Mouse (Mus musculus) urinary bladder, postnatal 25 days (tissue): ENCODE measurements around the gene 4930469K13Rik.

ENCODE experiments used
- DNase-seq: peaks from one replicate; pipeline ENCODE4 v3.0.0; 2022; ENCODE audit warnings: low spot score

The 4930469K13Rik gene

DNA sequence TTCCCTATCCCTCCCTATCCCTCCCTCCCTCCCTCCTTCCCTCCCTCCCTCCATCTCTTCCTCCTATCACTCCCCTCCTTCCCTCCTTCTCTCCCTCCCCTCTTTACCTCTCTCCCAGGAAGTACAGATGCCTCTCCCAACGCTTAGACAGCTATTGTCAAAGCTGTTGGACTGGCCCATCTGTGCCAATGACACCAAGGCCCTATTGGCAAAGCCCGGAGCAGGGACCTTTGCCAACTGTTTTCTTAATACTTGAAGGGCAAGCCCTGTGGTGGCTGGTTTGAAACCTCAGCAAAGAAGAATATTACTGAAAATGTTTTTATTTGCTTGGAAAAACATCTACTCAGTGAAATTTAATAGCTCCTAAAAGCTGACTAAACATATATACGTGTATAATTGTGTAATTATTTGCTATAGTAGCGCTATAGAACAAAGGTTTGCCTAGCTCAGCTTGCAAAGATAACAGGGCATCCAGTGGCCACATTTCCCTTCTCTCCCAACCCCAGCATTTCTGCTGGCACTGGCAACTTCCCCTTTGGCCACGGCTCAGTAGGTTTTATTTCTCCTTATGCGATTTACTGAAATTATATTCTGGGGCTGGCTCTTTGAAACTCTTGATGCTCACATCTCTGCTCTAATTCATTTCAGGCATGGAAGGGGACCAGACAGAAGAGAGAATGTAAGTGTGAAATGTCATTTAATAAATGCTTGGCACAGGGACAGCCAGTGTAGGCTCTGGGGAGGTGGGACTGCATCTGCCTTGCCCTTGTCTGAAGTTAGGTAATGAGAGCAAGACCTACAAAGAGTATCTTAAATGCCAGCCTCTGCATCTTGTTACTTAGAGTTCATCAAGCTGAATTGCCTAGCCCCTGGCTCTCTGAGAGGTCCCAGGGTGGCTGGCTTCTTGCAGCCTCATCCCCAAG lies 18.6 kb downstream of the 4930469K13Rik start:
- DNase-seq: no peak

DNA sequence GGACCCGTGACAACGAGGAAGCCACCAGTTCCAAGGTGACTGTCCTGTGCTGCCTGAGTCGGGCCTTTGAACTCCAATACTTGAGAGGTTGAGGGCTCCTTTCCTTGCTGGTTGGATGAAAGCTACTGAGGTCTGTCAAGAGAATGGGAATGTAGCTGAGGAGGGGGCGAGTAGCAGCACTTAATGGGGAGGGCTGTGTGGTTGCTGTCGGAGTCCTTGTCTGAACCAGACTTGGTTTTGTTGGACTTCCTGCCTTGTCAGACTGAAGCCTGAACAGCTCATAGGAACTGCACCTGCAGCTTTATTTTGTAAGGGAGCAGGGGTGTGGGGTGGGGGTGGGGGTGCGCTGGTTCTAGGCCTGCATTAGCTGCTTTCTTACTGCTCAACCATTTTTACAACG lies 19.8 kb downstream of the 4930469K13Rik start:
- DNase-seq: no peak

DNA sequence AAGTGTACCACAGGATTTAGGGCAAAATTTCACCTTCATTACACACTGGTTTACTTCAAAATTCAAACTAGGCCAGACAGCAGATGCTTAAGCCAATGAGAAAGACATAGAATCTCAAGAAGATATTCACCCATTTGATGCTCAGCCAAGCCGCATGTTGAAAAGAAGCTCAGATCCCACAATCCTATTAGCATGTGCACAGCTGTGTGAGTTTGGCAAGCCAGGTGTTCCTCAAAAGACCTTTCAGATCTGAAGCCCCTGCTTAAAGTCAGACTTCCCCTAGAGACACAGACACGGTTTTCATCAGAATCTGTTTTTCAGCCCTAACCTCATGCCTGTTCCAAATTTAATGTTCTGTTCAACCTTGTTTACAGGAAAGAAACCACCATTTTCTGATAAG lies 20.5 kb downstream of the 4930469K13Rik start:
- DNase-seq: no peak

DNA sequence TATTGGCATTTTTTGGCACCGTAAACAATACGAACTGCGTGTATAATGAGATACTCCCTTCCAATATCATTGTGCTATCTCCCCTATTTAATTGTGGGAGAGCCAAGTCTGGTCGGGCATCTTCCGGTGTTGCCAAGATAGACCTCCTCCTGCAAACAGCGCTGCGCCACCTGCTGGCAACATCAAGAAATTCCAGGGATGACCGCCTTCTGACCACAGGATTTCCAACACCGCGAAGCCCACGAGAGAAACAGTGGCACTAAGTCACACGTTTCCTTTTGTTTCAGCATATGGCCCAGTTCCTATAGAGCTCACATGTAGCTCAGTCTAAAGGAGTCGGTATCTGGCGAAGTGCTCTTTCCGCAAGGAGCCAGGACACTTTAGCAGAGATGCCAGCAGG lies 24.6 kb downstream of the 4930469K13Rik start:
- DNase-seq: peak; percentile 58

DNA sequence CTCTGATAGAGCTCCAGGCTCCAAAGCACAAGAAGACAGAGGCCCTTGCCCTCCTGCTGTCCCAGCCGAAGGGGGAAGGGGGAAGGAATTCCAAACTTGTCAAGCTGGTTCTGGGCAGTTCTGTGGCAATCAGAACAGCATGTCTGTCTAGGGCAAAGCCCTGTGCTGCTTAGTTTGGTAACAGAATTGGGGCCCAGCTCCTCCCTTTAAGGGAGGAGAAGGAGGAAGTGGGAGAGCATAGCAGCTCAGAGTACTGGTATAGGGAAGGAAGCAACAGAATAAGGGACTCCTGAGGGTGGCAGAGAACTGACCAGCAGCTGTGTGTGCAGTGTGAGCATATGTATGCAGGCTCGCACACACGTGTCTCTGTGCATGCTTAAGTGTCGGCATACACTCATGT lies 26.0 kb downstream of the 4930469K13Rik start:
- no peak for DNase-seq

DNA sequence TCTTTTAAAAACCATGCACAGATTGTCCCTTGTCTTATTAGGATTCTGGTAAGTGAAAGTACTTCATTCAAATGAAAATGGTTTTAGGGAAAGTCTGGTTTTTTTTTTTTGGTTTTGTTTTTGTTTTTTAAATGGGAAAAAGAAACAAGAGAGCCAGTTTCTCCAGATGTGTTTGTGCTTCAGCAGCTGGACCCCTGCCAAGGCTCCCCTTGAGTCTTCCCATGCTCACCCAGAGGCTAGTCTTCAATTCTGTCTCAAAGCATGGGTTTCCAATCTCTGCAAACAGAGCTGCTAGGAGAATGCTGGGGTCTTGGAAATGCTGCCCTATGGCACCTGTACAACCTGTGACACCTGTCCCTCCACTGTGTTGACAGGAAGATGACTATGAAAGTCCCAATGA lies 27.8 kb downstream of the 4930469K13Rik start:
- no peak for DNase-seq

DNA sequence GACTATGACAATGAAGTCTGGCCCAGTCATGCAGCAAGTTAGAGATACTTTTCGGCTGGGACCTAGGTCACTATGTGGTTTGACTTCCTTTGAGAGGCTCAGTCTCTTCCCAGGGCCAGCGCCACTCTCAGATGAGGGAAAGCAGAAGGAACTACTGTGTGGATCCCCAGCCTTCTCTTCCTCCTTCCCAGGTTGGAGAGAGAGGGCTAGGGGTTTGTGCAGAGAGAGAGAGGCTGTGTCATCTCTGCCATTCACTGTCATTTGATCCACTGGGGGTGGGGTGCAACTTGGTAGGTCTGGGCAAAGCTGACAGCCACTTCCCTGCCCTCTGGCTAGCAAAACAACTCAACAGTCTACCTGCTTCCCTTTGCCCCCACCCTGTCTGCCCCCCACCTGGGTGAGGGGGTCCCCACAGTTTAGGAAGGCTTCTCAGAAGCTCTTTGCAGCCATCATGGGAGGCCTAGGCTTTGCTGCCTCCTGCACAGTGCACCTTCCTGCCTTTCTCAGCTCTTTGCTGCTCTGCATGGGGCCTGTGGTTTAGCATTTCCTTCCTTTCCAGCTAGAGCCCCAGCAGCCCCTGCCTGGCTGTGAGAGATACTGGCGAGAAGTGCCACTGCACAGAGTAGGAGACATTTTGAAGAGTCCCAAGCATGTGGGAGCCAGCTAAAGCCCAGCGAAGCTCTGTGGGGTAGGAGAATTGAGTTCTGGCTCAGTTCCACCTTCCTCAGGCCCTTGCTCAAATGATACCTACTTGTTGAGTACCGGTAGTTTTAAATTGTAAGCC lies 34.5 kb downstream of the 4930469K13Rik start:
- DNase-seq: no peak

DNA sequence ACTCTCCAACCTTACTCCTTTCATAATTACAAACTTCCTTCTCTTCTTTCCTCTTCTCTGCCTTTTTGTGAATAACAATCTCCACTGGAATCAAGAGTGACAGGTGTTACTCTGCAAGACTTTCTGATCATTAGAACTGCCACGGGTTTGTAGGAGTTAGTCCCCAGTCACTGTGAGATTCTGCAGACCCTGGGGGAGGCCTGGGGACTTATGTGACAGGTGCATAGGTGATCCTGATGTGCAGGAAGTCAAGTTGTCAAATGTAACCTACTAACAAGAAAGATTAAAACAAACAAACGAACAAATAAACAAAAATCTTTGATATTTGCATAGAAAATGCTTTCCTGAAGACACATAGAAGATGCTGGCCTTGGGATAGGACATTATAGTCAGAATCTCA lies 35.1 kb downstream of the 4930469K13Rik start:
- DNase-seq: no peak

DNA sequence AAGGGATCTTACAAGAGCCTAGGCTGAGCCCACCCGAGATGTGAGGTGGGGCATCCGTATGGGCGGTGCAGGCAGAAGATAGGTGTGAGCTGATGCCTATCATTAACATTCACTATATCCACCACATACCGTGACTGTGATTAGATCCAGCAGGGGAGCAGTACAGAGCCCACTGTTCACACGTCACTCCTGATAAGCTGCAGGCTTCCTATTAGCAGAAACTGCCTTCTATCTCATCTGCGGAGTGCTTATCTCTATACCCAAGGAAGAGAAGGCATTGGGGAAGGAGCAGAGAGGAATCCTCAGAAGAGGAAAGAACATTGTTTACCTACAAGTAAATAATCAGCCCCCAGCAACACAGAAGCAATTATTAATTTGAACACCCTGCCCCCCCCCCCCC lies 36.6 kb downstream of the 4930469K13Rik start:
- no peak for DNase-seq

DNA sequence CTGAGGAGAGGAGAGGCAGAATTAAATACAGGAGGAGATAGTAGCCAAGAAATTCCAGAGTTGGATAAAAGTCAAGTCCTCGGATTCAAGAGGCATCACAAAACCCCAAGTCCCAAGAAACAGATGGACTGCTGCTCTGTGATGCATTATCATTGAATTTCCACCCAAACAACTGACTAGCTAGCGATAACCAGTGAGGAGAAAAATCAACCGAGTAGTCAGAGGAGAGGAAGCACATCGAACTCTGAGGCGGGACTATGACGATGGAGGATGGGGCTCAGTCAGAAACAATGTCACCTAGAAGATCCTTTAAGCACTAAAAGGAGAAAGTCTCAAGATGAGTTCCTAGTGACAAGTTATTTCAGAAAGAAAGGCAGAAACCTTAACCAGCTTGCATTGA lies 39.4 kb downstream of the 4930469K13Rik start:
- no peak for DNase-seq

DNA sequence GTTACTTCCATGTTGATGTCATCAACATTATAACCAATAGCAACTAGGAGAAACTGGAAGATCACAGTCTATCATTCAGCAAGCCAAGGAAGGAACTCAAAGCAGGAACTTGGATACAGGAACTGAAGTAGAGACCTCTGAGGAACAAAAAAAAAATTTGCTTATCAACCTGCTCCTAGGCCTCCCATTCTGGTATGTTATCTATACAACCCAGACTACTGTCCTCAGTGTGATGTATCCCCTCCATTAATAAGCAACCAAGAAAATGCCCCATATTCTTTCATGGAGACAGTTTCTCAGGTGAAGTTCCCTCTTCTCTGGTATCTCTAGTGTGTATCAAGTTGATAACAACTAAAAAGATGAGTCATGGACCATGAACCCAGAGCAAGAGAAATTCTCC lies 40.0 kb downstream of the 4930469K13Rik start:
- DNase-seq: no peak

DNA sequence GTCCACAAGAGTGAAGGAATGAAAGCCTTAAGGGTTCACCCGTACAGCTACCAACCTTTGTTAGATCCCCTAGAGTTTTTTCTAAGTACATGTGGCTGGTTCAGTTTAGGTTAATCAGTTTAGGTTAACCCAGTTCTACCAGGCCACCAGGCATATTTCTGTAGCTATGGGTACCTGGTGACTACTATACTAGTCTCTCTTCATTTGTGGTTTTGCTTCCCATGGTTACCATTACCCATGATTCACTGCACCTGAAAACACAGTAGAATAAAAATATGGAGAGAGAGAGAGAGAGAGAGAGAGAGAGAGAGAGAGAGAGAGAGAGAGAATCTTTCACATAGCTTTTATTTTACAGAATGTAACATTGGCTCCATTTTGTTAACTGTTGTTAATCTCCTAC lies 41.6 kb downstream of the 4930469K13Rik start:
- DNase-seq: no peak

DNA sequence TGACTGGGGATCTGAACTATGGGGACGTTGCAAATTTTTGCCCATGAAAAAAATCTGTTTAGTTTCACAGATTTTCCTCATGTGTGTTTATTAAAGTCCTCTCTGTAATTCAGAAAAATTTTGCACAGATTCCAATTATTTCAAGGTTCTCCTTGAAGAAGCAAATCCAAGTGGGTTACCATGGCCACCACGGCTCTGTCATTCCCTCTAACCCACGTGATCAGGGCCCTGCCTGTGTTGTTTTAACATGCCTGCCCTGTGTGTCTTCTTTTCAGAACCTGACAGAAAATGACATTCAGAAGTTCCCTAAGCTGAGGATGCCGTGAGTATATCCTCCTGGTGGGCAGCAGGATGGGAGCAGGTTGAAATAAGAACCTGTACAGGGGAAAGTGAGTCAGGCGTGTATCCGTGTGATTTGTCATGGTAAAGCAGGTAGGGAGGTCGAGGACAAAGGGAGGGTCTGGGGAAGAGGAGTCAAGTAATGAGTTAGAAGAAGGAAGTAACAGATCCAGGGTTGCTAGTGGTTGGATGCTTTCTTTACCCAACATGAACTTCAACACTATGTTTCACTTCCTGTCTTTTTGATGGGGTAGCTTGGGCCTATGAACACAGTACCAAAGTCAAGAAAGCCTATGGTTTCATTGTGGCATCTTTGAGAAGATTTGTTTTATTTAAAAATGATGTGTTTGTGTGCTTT lies 44.2 kb downstream of the 4930469K13Rik start:
- DNase-seq: no peak

DNA sequence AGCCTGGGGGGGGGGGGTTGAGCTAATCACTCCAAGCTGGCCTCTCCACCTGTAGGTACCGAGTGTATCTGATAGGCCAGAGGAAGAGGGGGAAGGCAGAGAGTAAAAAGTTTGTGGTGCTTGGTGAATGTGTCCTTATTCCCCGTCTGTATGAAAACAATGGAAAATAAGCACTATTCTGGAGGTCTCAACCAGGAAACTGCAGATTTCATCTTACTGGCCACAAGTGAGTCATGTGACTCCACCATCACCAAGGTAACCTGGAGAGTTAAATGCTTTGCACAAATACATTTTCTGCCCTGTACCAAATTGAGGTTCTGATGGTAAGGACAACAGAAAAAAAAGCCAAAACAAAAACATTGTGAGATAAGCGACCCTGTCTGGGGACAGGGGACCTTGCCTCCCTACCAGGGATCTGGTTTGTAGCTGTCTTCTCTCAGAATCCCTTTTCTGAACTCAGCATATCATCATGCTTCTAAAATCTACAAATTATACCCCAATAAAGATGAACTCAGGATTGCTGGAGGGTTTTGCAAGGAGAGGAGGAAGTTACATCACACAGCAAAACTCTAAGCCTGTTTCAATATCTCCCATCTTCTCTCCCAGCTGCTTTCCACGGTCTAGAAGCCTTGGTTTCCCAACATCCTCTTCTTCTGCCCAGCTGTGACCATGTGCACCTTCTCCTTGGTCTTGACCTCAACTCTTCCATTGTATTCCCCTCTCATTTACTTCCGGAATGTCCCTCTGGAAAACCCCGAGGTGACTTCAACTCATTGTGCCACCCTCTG lies 45.1 kb downstream of the 4930469K13Rik start:
- DNase-seq: no peak

DNA sequence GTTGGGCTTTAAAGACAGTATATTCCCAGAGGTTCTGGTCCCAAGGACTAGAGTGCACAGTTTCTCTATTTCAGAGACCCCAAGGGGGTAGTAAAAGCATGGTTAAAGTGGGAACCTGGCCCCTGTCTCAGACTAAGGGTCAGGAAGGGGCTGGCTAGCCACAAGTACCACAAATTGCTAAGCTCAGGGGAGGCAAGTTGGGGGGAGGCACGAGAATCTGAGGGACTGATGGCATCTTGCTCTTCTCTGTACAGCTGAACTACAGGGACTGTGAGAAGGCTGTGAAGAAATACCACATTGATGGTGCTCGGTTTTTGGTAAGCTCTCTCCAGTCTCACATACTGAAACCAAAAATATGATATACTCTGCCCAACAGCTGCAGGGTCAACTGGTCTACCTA lies 47.7 kb downstream of the 4930469K13Rik start:
- no peak for DNase-seq

DNA sequence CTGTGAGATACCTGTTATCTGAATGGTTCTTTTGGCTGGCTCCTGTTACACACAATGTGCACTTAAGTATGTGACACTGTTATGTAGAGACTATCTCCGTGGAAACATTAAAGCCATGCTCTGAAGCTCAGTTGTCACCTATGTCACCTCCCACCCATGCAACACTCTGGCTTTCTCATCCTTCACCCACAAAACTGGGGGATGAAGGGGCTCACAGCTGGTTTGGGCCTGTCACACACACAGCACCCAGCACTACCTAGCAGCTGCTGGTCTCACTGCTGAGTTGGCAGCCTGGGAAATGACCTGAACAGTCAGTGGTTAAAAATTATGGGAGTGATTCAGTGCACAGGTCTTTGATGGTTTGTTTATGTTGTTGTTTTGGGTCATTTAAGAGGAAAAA lies 48.3 kb downstream of the 4930469K13Rik start:
- no peak for DNase-seq

DNA sequence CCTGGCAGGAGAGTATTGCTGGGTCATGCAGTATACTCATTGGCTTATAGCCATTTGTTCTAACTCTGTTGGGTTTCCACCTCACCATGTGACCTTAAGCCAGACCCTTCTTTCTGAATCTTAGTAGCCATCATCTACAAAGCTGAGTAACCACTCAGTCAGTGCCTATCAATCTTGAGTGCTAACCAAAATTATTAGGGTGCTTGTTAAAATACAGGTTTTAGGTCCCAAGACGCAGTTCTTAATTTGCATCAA lies 49.3 kb downstream of the 4930469K13Rik start:
- DNase-seq: no peak

DNA sequence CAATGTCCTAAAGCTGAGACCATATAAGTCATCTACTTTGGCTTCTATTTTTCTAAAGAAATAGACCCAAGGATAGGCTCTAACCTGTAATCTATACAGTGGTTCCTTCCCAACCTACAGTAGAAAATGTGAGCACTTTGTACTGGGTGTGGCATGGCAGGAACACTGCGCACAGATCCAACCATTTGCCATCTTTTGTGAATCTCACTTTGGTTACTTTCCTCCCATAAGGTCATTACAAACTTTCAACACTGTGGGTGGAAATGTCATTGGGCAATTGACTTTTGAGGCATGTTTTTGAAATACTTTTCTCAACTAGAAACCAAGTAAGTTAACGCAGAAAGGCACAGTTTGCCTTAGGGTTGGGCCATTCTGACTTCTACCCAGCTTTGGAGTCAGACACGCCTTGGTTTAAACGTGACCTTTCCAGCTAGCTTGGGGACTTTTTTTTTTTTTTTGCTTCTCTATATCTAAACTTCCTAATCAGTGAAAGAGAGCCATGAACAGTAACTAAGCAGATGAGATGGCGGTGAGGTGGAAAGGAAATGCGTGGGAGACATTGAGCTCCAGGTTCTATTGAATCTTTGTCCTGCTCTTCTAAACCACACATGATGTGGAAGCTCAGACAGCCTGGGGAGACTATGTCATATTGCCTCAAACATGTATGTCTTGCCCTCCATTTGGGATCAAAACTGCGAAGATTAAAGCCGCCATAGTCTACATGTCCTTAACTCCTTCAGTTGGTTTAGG lies 49.8 kb downstream of the 4930469K13Rik start:
- DNase-seq: no peak

DNA sequence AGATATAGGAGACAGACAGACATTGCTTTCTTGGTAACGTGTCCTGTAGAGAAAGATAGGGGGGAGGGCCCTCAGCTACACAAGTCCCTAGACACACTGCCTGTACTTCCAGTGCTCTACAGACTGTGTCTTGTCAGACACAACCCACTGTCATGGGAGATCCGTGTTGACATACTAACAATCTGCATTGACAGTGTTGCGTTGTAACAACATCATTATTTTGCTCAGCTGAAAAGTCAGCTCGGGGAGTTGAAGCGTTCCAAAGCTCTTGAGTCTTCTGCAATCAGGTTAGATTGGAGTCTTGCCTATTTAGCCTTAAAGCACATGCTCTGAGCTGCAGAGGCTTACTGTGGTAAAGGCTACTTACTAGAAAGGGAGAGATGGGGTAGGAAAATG lies 50.8 kb downstream of the 4930469K13Rik start:
- no peak for DNase-seq

DNA sequence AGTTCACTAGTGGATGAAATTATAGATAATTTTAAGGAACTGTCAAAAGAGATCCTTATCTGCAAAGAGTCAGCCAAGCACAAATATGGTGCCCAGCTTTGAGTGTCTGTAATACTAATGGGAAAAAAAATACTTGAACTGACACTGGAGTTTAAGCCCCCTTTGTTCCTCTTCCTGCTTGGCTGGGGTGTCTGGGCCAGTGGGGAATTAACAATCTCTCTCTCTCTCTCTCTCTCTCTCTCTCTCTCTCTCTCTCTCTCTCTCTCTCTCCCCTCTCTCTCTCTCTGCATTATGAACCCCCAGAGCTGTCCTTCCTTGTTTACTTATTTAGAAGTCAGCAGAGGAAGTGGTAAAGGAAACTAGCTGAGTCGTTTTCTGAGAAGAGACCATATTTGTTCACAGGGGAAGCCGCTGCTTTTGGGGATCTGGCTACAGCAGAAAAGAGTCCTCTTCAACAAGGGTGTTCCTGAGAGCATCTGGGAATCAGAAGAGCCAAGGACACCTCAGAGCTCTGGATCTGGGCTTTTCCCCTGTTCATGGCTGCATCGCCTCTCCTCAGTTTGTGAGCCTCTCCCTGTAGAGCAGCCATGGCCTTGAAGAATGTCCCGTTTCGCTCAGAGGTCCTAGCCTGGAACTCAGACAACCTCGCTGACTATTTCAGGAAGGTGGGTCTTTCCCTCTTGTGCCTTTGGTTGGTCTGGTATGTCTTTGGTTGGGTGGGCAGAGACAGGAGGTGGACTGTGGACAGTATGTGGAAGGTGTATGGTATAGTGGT lies 51.4 kb downstream of the 4930469K13Rik start, which contains the start of gene Lcp2:
Gene Lcp2 (plus strand): TSS at position 154 of the 775 bp plus-strand sequence.
- DNase-seq: no peak

DNA sequence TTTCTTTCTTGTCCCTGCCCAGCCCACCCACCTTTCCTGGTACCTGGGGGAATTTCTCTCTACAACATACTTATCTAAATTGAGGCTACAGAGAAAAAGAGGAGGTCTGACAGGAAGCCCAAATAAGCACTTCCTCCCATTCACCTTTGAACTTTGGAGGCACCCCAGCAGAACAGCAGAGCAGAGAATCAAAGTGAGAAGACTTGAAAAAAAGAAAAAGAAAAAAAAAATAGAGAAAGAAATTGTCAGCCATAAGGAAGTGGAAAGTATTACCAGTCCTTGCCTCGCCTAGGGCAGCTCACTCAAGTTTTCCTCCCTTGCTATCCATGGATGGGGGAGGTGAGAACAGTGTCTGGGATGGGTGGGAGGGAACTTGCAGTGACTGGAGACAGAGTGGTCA lies 55.5 kb downstream of the 4930469K13Rik start:
- no peak for DNase-seq
